Mouse (Mus musculus) midbrain, embryonic 11.5 days (tissue): ENCODE measurements around the gene Tmem132a. TPM values are rescaled to one million over a fixed set of nuclear protein-coding genes. Genes with fewer than 3 reads are reported as not detected.

Experiments used
- ATAC-seq: fragments of 200-750 bp; cut with Nextera tagmentation; 2 replicates; pipeline ENCODE4 v1.8.0; 2017; ENCODE audit warnings: moderate TSS enrichment, moderate library complexity; ENCODE audit not compliant: low FRiP score
- DNase-seq: peaks from one replicate; pipeline ENCODE4 v3.0.0; 2015; ENCODE audit warnings: low spot score; ENCODE audit errors: missing footprints
- H3K27ac ChIP-seq: fragments of 300-500 bp; sonication (generic); 2 replicates; pipeline ENCODE4 v1.5.1; 2014; ENCODE audit warnings: low read depth, low read length
- H3K27me3 ChIP-seq: fragments of 300-500 bp; sonication (generic); 2 replicates; pipeline ENCODE4 v1.6.1; 2014; ENCODE audit warnings: mild to moderate bottlenecking, low read length, moderate library complexity, mixed read lengths; ENCODE audit not compliant: control insufficient read depth, insufficient read depth
- H3K36me3 ChIP-seq: fragments of 300-500 bp; sonication (generic); 2 replicates; pipeline ENCODE4 v1.6.1; 2014; ENCODE audit warnings: mild to moderate bottlenecking, low read length, moderate library complexity, mixed read lengths; ENCODE audit not compliant: control insufficient read depth, insufficient read depth
- H3K4me1 ChIP-seq: fragments of 300-500 bp; sonication (generic); 2 replicates; pipeline ENCODE4 v1.6.1; 2014; ENCODE audit warnings: low read length; ENCODE audit not compliant: control insufficient read depth, insufficient read depth
- H3K4me2 ChIP-seq: fragments of 300-500 bp; sonication (generic); 2 replicates; pipeline ENCODE4 v1.6.1; 2014; ENCODE audit warnings: mild to moderate bottlenecking, moderate library complexity
- H3K4me3 ChIP-seq: fragments of 300-500 bp; sonication (generic); 2 replicates; pipeline ENCODE4 v1.5.1; 2014; ENCODE audit warnings: low read depth, low read length
- H3K9ac ChIP-seq: fragments of 300-500 bp; sonication (generic); 2 replicates; pipeline ENCODE4 v1.6.1; 2014; ENCODE audit warnings: low read length
- H3K9me3 ChIP-seq: fragments of 300-500 bp; sonication (generic); 2 replicates; pipeline ENCODE4 v1.6.1; 2016; ENCODE audit warnings: low read length; ENCODE audit not compliant: control insufficient read depth
- WGBS: fragments of 180-500 bp; shearing (Covaris S2); extraction: QIAGEN DNeasy Blood & Tissue Kit; methylation state at CpG from one replicate; pipeline ENCODE4 v1.1.7; 2014; 5-methylcytosine and 5-hydroxymethylcytosine counted together
- polyA plus RNA-seq: library from polyadenylated mRNA; unstranded; fragments of >200 nt; fragmentation: Nextera tagmentation; extraction: Ambion mirVana; gene quantifications from 2 replicates; pipeline ENCODE4 v1.2.1, GENCODE M21; 2014

The Tmem132a gene
- polyA plus RNA-seq, 1 experiment from 2014 or later, result 58.3 TPM

DNA sequence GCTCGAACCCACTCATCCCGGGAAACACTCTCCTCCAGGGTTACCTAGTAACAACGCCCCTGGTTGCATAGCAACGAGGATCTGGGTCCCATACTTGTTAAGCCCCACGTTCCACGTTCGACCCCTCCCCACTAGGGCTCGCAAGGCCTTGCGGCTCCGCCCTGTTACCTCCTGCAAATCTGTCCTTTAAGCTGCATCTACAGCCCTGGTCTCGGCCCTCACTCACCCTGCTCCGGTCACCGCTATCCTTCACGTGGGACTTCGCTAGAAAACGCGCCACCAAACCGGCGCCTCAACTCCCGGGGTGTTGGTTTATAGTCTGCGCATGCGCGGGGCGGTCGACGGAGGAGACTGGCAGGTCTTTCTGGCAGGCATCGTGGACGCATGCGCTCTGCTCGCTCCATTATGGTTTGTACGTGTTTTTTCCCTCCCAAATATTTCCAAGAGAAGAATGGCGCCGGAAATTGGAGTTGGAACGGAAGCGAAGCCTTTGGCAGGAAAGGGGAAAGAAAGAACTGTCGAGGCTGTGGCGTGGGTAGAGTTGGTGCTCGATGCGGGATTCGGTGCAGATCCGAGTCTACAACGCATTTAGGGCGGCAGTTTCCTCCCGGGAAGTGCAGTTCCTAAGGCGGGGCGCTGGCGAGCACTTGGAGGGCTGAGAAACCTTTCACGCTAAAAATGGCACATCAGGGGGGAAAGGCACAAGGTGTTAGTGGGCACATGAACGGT, 11.8 kb upstream of the Tmem132a start, which contains the start of gene Tmem109:
Gene Tmem109 (minus strand): TSS at position 576 of the 729 bp plus-strand sequence.
- no peaks in the 10 kb centered on the region for H3K27me3 ChIP-seq
- H3K4me2 ChIP-seq, result peak within 1 kb of the TSS; percentile 83
- H3K36me3 ChIP-seq, result no peaks in the 10 kb centered on the region
- H3K4me1 ChIP-seq, result peaks cover 12% of the 10 kb centered on the region; the same call in 1 of the 2 replicates
- peak within 1 kb of the TSS; percentile 49 for H3K4me3 ChIP-seq
- peak within 1 kb of the TSS; percentile 95 for H3K27ac ChIP-seq
- peaks cover 2% of the 10 kb centered on the region; the same call in 1 of the 2 replicates for H3K9me3 ChIP-seq
- peak within 1 kb of the TSS; percentile 88 for H3K9ac ChIP-seq
- DNase-seq, result peak; percentile 100
- ATAC-seq, result peak; percentile 93
- under 1% methylated on average over 49 of the region's 49 CpGs for WGBS

GRCm38 (mm10) chr19:10880975-10881425, 11.3 kb upstream of the Tmem132a start:
- H3K4me2 ChIP-seq, result peak overlapping the region; percentile 83
- peak overlapping the region; percentile 49 for H3K4me3 ChIP-seq
- no peaks in the 10 kb centered on the region for H3K27me3 ChIP-seq
- H3K27ac ChIP-seq, result peak overlapping the region; percentile 95
- no peak for DNase-seq
- H3K4me1 ChIP-seq, result peaks cover 12% of the 10 kb centered on the region; the same call in 1 of the 2 replicates
- H3K9ac ChIP-seq, result peak overlapping the region; percentile 88
- WGBS, result 2% methylated on average over 14 of the region's 14 CpGs
- H3K9me3 ChIP-seq, result peaks cover 2% of the 10 kb centered on the region; the same call in 1 of the 2 replicates
- no peak for ATAC-seq
- no peaks in the 10 kb centered on the region for H3K36me3 ChIP-seq

DNA sequence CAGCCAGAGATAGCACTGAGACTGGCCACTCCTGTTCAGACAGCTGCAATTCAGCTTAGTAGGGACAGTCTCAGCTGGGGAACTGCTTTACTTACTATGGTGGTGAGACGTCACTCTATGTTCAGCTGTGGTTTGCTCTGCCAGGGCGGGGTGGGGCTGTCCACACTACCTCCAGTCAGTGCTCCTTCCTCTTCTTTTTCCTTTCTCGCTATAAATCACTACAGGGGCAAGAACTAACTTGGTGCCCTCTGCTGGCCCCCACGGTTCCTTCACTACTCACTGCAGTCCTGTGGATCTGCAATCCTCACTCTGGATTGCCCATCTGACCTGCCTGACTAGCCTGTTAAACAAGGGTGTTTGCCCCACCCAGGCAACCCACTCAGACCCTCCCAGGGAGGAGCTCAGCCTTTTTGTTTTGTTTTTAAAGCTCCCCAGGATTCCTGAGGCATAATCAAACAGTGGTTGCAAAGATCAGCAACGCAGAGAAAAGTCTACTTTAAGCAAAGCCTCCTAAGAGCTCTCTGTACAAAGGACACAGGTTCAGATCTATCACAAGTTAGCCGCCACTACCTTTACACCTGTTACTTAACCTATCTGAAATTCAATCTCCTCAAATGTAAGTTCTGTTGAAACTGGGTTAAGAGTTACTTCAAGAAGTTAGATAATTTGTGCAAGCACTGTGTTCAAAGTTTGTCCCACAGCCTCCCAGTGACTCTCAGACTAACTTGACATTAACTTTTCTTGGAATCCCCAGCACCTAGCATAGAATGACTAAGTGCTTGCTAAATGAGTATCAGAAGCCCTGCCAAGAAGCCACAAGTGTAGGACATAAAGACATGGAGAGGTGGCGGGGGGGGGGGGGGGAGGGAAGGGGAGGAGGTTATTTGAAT, 10.6 kb upstream of the Tmem132a start:
- H3K4me1 ChIP-seq, result peaks cover 12% of the 10 kb centered on the region; the same call in 1 of the 2 replicates
- WGBS, result 41% methylated on average over 7 of the region's 7 CpGs
- peak overlapping the region; percentile 95 for H3K27ac ChIP-seq
- DNase-seq, result peak; percentile 87
- peaks cover 2% of the 10 kb centered on the region; the same call in 1 of the 2 replicates for H3K9me3 ChIP-seq
- H3K36me3 ChIP-seq, result no peaks in the 10 kb centered on the region
- no peak for ATAC-seq
- H3K4me2 ChIP-seq, result peak overlapping the region; percentile 83
- H3K9ac ChIP-seq, result peak overlapping the region; percentile 88
- H3K4me3 ChIP-seq, result peak overlapping the region; percentile 49
- H3K27me3 ChIP-seq, result no peaks in the 10 kb centered on the region

- no peaks in the 10 kb centered on the region for H3K9me3 ChIP-seq
- peaks cover 7% of the 10 kb centered on the region for H3K36me3 ChIP-seq
- ATAC-seq, result no peak
- H3K9ac ChIP-seq, result no peak overlapping the region
- WGBS, result 93% methylated on average over 7 of the region's 7 CpGs
- peak; percentile 10 for DNase-seq
- no peak overlapping the region for H3K4me3 ChIP-seq
- no peaks in the 10 kb centered on the region for H3K27me3 ChIP-seq
- no peak overlapping the region for H3K27ac ChIP-seq
- H3K4me1 ChIP-seq, result peaks cover 12% of the 10 kb centered on the region; the same call in 1 of the 2 replicates
- no peak overlapping the region for H3K4me2 ChIP-seq
Observed at GRCm38 (mm10) chr19:10878201-10878837, 8.6 kb upstream of the Tmem132a start.

DNA sequence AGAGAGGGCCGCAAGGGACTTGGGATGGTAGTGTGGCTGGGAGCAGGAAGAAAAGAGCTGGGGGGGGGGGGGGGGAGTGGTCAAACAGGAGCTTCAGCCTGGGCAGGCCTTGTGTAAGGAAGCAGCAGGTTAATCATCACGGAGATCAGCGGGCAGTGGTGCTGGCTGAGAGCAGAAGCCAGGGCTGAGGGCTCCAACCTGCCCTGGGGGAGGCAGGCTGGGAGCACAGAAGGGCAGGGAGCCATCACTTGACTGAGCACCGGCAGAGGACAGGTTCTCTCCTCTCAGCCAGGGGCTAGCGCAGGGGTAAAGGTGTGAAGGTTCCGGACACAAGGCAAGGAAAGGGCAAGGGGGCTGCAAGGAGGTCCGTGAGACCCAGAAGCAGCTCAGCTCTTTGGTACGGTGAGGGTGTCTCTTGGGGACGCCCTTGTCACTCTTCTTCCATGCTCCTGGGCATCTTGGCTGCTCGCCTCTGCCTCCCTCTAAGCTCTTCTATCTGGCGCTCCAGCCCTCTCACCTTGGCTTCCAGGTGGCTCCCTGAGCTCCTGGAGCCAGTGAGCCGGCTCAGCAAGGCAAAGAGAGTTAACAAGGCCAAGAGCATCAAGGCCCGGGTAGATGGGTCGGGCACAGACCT, 1.7 kb upstream of the Tmem132a start:
- Histone ChIP-seq H3K27ac (no peak overlapping the region), H3K9me3 (no peaks in the 10 kb centered on the region), H3K36me3 (peaks cover 17% of the 10 kb centered on the region), H3K27me3 (no peaks in the 10 kb centered on the region), H3K4me1 (peaks cover 17% of the 10 kb centered on the region), H3K9ac (no peak overlapping the region), H3K4me3 (no peak overlapping the region), H3K4me2 (no peak overlapping the region)
- WGBS, result 78% methylated on average over 14 of the region's 14 CpGs
- no peak for DNase-seq
- no peak for ATAC-seq

GRCm38 (mm10) chr19:10870676-10871075, 936 bp upstream of the Tmem132a start:
- Histone ChIP-seq H3K9ac (no peak overlapping the region), H3K9me3 (no peaks in the 10 kb centered on the region), H3K36me3 (peaks cover 21% of the 10 kb centered on the region), H3K4me2 (no peak overlapping the region), H3K27me3 (no peaks in the 10 kb centered on the region), H3K4me3 (no peak overlapping the region), H3K4me1 (peaks cover 17% of the 10 kb centered on the region), H3K27ac (no peak overlapping the region)
- 89% methylated on average over 3 of the region's 3 CpGs for WGBS
- DNase-seq, result no peak
- ATAC-seq, result no peak

DNA sequence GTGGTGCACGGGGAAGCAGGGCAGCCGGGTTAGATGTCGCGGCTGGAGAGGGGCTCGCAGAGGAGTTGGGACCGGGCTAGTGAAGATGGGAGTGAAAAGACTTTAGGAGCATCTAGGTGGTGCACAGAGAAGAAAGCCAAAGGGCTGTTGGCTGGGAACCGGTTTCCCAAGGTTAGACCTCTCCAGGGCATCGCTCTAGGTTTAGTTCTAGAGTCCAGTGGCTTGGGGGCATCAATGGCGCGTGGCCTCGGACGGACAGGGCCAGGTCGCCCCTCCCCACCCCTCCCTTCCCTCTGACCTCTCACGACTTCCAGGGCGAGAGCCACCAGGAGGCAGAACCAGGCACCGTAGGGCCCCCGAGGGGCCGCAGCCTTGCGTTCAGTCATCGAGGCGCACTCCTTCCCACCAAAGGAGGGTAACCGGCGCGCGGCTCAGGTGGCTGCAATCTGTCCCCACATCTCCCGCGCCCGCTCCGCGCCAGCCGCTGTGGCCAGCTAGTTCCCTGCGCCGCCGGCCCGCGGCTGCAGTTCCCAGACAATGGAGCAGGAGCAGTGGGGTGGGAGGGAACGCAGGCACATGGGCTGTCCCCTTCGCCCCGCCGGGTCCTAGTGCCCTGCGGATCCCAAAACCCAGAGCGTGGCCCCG, 377 bp downstream of the Tmem132a start:
- peaks cover 32% of the 10 kb centered on the region for H3K36me3 ChIP-seq
- H3K27me3 ChIP-seq, result no peaks in the 10 kb centered on the region
- H3K27ac ChIP-seq, result peak overlapping the region; percentile 93
- DNase-seq, result peak; percentile 98
- peak overlapping the region; percentile 90 for H3K4me2 ChIP-seq
- H3K9me3 ChIP-seq, result no peaks in the 10 kb centered on the region
- H3K4me3 ChIP-seq, result peak overlapping the region; percentile 86
- under 1% methylated on average over 43 of the region's 43 CpGs for WGBS
- peak overlapping the region; percentile 96 for H3K9ac ChIP-seq
- ATAC-seq, result peak; percentile 95
- peaks cover 17% of the 10 kb centered on the region for H3K4me1 ChIP-seq

DNA sequence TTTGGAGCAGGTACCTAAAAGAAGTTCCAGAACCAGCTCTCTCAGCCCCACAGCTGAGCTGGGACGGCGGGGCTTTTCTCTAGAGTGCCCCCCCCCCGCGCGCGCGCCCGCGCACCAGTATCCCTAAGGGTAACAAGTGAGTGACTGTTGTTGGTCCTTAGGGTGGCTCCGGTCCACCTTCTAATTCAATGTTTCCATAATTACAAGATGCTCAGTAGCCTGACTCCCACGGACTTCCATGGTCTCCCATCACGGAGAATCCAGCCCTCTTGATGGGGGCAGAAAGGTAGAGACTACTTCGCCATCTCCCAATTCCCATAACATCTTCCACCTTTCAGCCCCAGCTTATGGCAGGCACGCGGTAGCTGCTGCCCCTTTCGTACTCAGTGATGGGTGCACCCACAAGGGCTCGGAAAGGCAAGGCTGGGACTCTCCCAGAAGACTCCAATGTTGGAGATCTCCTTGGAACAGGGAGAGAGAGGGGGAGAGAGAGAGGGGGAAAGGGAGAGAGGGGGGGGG, 1.1 kb downstream of the Tmem132a start:
- WGBS, result 1% methylated on average over 17 of the region's 17 CpGs
- no peaks in the 10 kb centered on the region for H3K9me3 ChIP-seq
- peaks cover 35% of the 10 kb centered on the region for H3K36me3 ChIP-seq
- peak overlapping the region; percentile 90 for H3K4me2 ChIP-seq
- peaks cover 17% of the 10 kb centered on the region for H3K4me1 ChIP-seq
- ATAC-seq, result peak; percentile 43
- H3K9ac ChIP-seq, result peak overlapping the region; percentile 96
- H3K27ac ChIP-seq, result 0 out of 2 replicates have a peak overlapping the region, but pooled peaks have one; percentile 93
- peak overlapping the region; percentile 86 for H3K4me3 ChIP-seq
- H3K27me3 ChIP-seq, result no peaks in the 10 kb centered on the region
- DNase-seq, result peak; percentile 95
